Mouse (Mus musculus) retina, embryonic 14.5 days (tissue): Measurements from ENCODE around the gene Il11ra1.
"Not testable (repeated sequence)": the region's sequence is repeated elsewhere in the genome, so short reads cannot be mapped to it uniquely, and the experiment has no call there.

Source experiments
- DNase-seq: peaks from one replicate; pipeline ENCODE4 v3.0.0-alpha.2; 2015; ENCODE audit warnings: low spot score

Il11ra1 gene

GRCm38 (mm10) chr4:41699783-41700182 lies at the start of gene Il11ra1:
Gene Il11ra1, plus strand, starts transcription at chr4:41699989.
- DNase-seq, result not testable (repeated sequence)

- peak; percentile 90 for DNase-seq
Observed at GRCm38 (mm10) chr4:41653296-41653695, 46.5 kb upstream of the Il11ra1 start.

- no peak for DNase-seq
Observed at GRCm38 (mm10) chr4:41653730-41654129, 46.1 kb upstream of the Il11ra1 start.

GRCm38 (mm10) chr4:41654217-41654616 lies 45.6 kb upstream of the Il11ra1 start:
- peak; percentile 83 for DNase-seq

GRCm38 (mm10) chr4:41655525-41655924 lies 44.3 kb upstream of the Il11ra1 start:
- DNase-seq, result no peak

GRCm38 (mm10) chr4:41658566-41659384 lies 41.0 kb upstream of the Il11ra1 start:
- no peak for DNase-seq

GRCm38 (mm10) chr4:41659556-41659955 lies 40.2 kb upstream of the Il11ra1 start:
- DNase-seq, result no peak

- peak; percentile 60 for DNase-seq
Observed at GRCm38 (mm10) chr4:41660851-41661430, 38.8 kb upstream of the Il11ra1 start.

- DNase-seq, result no peak
Observed at GRCm38 (mm10) chr4:41662723-41663122, 37.1 kb upstream of the Il11ra1 start.

- DNase-seq, result no peak
Observed at GRCm38 (mm10) chr4:41663614-41664013, 36.2 kb upstream of the Il11ra1 start.

- DNase-seq, result no peak
Observed at GRCm38 (mm10) chr4:41664533-41664932, 35.3 kb upstream of the Il11ra1 start.

GRCm38 (mm10) chr4:41665009-41665675 lies 34.6 kb upstream of the Il11ra1 start:
- no peak for DNase-seq

- DNase-seq, result no peak
Observed at GRCm38 (mm10) chr4:41666646-41667045, 33.1 kb upstream of the Il11ra1 start.

- DNase-seq, result no peak
Observed at GRCm38 (mm10) chr4:41670836-41671235, 29.0 kb upstream of the Il11ra1 start.

GRCm38 (mm10) chr4:41671500-41671899 lies 28.3 kb upstream of the Il11ra1 start:
- no peak for DNase-seq

- DNase-seq, result peak; percentile 90
Observed at GRCm38 (mm10) chr4:41671963-41672480, 27.8 kb upstream of the Il11ra1 start.

GRCm38 (mm10) chr4:41672522-41672963 lies 27.2 kb upstream of the Il11ra1 start:
- DNase-seq, result peak; percentile 64

GRCm38 (mm10) chr4:41673186-41673585 lies 26.6 kb upstream of the Il11ra1 start:
- DNase-seq, result no peak

- DNase-seq, result no peak
Observed at GRCm38 (mm10) chr4:41676248-41677005, 23.4 kb upstream of the Il11ra1 start.

- no peak for DNase-seq
Observed at GRCm38 (mm10) chr4:41677006-41677629, 22.7 kb upstream of the Il11ra1 start.

- DNase-seq, result no peak
Observed at GRCm38 (mm10) chr4:41678863-41679262, 20.9 kb upstream of the Il11ra1 start.
